Mouse (Mus musculus): ENCODE data around the gene Rnf40. TPM values are rescaled to one million over a fixed set of nuclear protein-coding genes. Genes with fewer than 3 reads are reported as not detected.
"Not testable (repeated sequence)": the region's sequence is repeated elsewhere in the genome, so short reads cannot be mapped to it uniquely, and the experiment has no call there.

Gene Rnf40
- polyA plus RNA-seq, 2 experiments, result 13.7 to 14.0 TPM

DNA sequence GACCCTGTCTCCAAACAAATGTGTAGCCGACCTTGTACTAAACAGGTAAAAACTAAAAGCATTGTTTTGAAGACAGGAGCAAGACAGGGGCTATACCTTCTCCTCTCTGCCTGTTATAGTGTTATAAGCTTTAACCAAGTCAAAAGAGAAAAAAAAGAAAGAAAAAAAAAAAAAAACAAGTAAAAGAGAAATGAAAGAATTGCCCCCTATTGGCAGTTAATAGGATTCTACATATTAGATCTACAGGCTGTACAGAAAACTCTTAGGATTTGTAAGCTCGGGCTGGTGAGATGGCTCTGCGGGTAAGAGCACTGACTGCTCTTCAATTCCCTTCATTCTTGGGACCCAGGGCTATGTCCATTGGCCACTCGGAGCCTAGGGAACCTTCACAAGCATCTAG is 53.7 kb downstream of the Rnf40 start:
- Histone ChIP-seq H3K27me3 (ENCODE audit: control insufficient read depth, insufficient read depth, low read length) (peaks cover 11% of the 10 kb centered on the region), H3K4me2 (ENCODE audit: low read depth) (no peak overlapping the region), H3K9me3 (ENCODE audit: control insufficient read depth, low read length) (no peaks in the 10 kb centered on the region), H3K4me3 (ENCODE audit: insufficient read depth in 1 of 2, low read depth in 2 of 2, low read length in 2 of 2) (no peak overlapping the region), H3K9ac (replicated peaks) (no peak overlapping the region), H3K4me1 (replicated peaks; ENCODE audit: control insufficient read depth in 2 of 2, insufficient read depth in 2 of 2, low read length in 1 of 2) (no peaks in the 10 kb centered on the region), H3K27ac (no peak overlapping the region), H3K36me3 (replicated peaks; ENCODE audit: control insufficient read depth, insufficient read depth, low read depth) (no peaks in the 10 kb centered on the region)
- ATAC-seq (ENCODE audit: insufficient read depth), result no peak
- 55% methylated on average over 4 of the region's 4 CpGs for WGBS (ENCODE audit: insufficient replicate concordance)
- TF ChIP-seq EP300 (IDR thresholded peaks at IDR 0.05; ENCODE audit: low read depth), result no peak
- TF ChIP-seq CTCF (IDR thresholded peaks at IDR 0.05; ENCODE audit: low read depth), result no peak
- no peak for DNase-seq (ENCODE audit: low read depth in 3 of 3, low spot score in 3 of 3)

GRCm38 (mm10) chr7:127646363-127646762 is 57.8 kb downstream of the Rnf40 start:
- H3K9ac ChIP-seq (replicated peaks), result no peak overlapping the region
- H3K4me3 ChIP-seq (ENCODE audit: insufficient read depth in 1 of 2, low read depth in 2 of 2, low read length in 2 of 2), result no peak overlapping the region
- no peaks in the 10 kb centered on the region for H3K4me1 ChIP-seq (replicated peaks; ENCODE audit: control insufficient read depth in 2 of 2, insufficient read depth in 2 of 2, low read length in 1 of 2)
- H3K4me2 ChIP-seq (ENCODE audit: low read depth), result no peak overlapping the region
- ATAC-seq (ENCODE audit: insufficient read depth) (no peak), DNase-seq (ENCODE audit: low read depth in 3 of 3, low spot score in 3 of 3) (no peak)
- no peaks in the 10 kb centered on the region for H3K9me3 ChIP-seq (ENCODE audit: control insufficient read depth, low read length)
- no peak overlapping the region for H3K27ac ChIP-seq
- no peaks in the 10 kb centered on the region for H3K36me3 ChIP-seq (replicated peaks; ENCODE audit: control insufficient read depth, insufficient read depth, low read depth)
- H3K27me3 ChIP-seq (ENCODE audit: control insufficient read depth, insufficient read depth, low read length), result no peaks in the 10 kb centered on the region
- 66% methylated on average over 4 of the region's 4 CpGs for WGBS (ENCODE audit: insufficient replicate concordance)
- no peak for TF ChIP-seq CTCF (IDR thresholded peaks at IDR 0.05; ENCODE audit: low read depth)
- TF ChIP-seq EP300 (IDR thresholded peaks at IDR 0.05; ENCODE audit: low read depth), result no peak

DNA sequence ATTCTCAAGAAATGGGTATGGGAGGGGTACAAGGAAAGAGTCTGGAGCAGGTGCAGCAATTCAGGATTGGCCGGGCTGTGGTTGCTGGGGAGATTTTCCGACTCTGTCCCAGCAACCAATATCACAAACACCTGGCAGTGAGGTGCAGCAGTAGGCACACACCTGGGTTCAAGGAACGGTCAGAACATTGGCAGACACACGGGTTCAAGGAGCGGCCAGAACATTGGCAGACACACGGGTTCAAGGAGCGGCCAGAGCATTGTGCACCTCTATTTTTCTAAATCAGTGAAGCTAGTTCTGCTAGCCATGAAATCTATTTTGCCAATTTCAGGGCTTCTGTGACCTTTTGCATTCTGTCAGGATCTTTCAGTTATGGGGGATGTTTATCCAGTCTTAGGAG is 59.0 kb downstream of the Rnf40 start:
- not testable (repeated sequence) for H3K9me3 ChIP-seq (ENCODE audit: control insufficient read depth, low read length); H3K27me3 ChIP-seq (ENCODE audit: control insufficient read depth, insufficient read depth, low read length); H3K9ac ChIP-seq (replicated peaks); H3K27ac ChIP-seq; H3K4me3 ChIP-seq (ENCODE audit: insufficient read depth in 1 of 2, low read depth in 2 of 2, low read length in 2 of 2); ATAC-seq (ENCODE audit: insufficient read depth); H3K4me1 ChIP-seq (replicated peaks; ENCODE audit: control insufficient read depth in 2 of 2, insufficient read depth in 2 of 2, low read length in 1 of 2); DNase-seq (ENCODE audit: low read depth in 3 of 3, low spot score in 3 of 3); H3K4me2 ChIP-seq (ENCODE audit: low read depth); H3K36me3 ChIP-seq (replicated peaks; ENCODE audit: control insufficient read depth, insufficient read depth, low read depth)
- 78% methylated on average over 7 of the region's 7 CpGs for WGBS (ENCODE audit: insufficient replicate concordance)

- Histone ChIP-seq H3K27ac (no peak overlapping the region), H3K4me2 (ENCODE audit: low read depth) (no peak overlapping the region), H3K9me3 (ENCODE audit: control insufficient read depth, low read length) (no peaks in the 10 kb centered on the region), H3K36me3 (replicated peaks; ENCODE audit: control insufficient read depth, insufficient read depth, low read depth) (no peaks in the 10 kb centered on the region), H3K27me3 (ENCODE audit: control insufficient read depth, insufficient read depth, low read length) (no peaks in the 10 kb centered on the region), H3K4me3 (ENCODE audit: insufficient read depth in 1 of 2, low read depth in 2 of 2, low read length in 2 of 2) (no peak overlapping the region), H3K9ac (replicated peaks) (no peak overlapping the region), H3K4me1 (replicated peaks; ENCODE audit: control insufficient read depth in 2 of 2, insufficient read depth in 2 of 2, low read length in 1 of 2) (no peaks in the 10 kb centered on the region)
- ATAC-seq (ENCODE audit: insufficient read depth) (no peak), DNase-seq (ENCODE audit: low read depth in 3 of 3, low spot score in 3 of 3) (no peak)
- TF ChIP-seq EP300 (IDR thresholded peaks at IDR 0.05; ENCODE audit: low read depth), result no peak
- TF ChIP-seq CTCF (IDR thresholded peaks at IDR 0.05; ENCODE audit: low read depth), result no peak
- 47% methylated on average over 4 of the region's 4 CpGs for WGBS (ENCODE audit: insufficient replicate concordance)
These were observed 60.1 kb downstream of the Rnf40 start for GRCm38 (mm10) chr7:127648516-127649201.

DNA sequence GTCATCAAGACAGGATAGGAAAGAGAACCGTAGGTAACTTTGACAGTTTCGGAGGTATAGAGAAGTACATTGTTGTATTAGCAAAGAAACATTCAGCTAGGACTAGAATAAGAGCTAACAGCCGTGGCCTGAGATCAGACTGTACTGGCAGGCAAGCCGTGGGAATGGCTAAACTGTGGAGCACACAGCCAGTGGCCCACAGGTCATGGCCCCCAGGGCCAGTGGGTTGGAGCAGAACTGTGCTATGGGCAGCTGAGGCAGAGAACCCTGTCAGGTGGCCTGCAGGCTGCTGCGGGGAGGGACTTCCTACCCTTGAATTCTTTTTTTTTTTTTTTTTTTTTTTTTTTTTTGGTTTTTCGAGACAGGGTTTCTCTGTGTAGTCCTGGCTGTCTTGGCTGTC is 60.6 kb downstream of the Rnf40 start:
- H3K27ac ChIP-seq, result no peak overlapping the region
- TF ChIP-seq CTCF (IDR thresholded peaks at IDR 0.05; ENCODE audit: low read depth), result no peak
- no peak for TF ChIP-seq EP300 (IDR thresholded peaks at IDR 0.05; ENCODE audit: low read depth)
- DNase-seq (ENCODE audit: low read depth in 3 of 3, low spot score in 3 of 3), result no peak
- no peaks in the 10 kb centered on the region for H3K36me3 ChIP-seq (replicated peaks; ENCODE audit: control insufficient read depth, insufficient read depth, low read depth)
- no peak overlapping the region for H3K9ac ChIP-seq (replicated peaks)
- no peak overlapping the region for H3K4me2 ChIP-seq (ENCODE audit: low read depth)
- H3K4me3 ChIP-seq (ENCODE audit: insufficient read depth in 1 of 2, low read depth in 2 of 2, low read length in 2 of 2), result no peak overlapping the region
- H3K9me3 ChIP-seq (ENCODE audit: control insufficient read depth, low read length), result no peaks in the 10 kb centered on the region
- no peaks in the 10 kb centered on the region for H3K4me1 ChIP-seq (replicated peaks; ENCODE audit: control insufficient read depth in 2 of 2, insufficient read depth in 2 of 2, low read length in 1 of 2)
- no peaks in the 10 kb centered on the region for H3K27me3 ChIP-seq (ENCODE audit: control insufficient read depth, insufficient read depth, low read length)
- 67% methylated on average over 6 of the region's 6 CpGs for WGBS (ENCODE audit: insufficient replicate concordance)
- no peak for ATAC-seq (ENCODE audit: insufficient read depth)

Measured in liver, embryonic 14.5 days (tissue).